Mouse (Mus musculus): ENCODE measurements at regions not wholly inside any gene's neighbourhood (a gene's known extent, or its start where the extent isn't known, plus 50 kb on each side); places are given as distances from the start of the nearest gene placed in this dataset.

DNA sequence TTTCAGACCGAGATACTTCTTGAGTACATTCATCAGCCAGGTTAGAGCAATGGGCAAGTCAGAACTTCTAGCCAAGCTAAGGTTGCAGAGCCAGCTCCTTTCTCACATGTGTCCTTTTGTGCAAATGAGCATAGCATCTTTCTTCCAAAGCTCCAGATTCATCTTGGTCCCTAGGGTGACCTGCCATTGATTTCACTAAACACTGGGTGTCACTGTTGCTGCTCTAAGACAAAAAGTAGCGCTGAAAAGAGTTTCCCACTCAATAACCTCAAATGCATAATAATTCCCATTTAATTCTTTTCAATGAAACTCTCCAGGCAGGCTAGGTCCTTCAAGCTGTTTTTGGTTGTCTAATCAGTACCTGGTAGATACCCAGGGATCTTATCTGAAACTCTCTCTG, 688.6 kb upstream of the BB014433 start:
- H3K9me3 ChIP-seq (replicated peaks), result no peaks in the 10 kb centered on the region
- 60% methylated on average over 2 of the region's 2 CpGs for WGBS
- H3K4me1 ChIP-seq, result no peaks in the 10 kb centered on the region
- no peak overlapping the region for H3K4me3 ChIP-seq
- no peak overlapping the region for H3K27ac ChIP-seq
- H3K27me3 ChIP-seq (ENCODE audit: low read depth, poor library complexity, severe bottlenecking), result no peaks in the 10 kb centered on the region
- DNase-seq (ENCODE audit: low spot score), result no peak
- H3K36me3 ChIP-seq, result no peaks in the 10 kb centered on the region

DNA sequence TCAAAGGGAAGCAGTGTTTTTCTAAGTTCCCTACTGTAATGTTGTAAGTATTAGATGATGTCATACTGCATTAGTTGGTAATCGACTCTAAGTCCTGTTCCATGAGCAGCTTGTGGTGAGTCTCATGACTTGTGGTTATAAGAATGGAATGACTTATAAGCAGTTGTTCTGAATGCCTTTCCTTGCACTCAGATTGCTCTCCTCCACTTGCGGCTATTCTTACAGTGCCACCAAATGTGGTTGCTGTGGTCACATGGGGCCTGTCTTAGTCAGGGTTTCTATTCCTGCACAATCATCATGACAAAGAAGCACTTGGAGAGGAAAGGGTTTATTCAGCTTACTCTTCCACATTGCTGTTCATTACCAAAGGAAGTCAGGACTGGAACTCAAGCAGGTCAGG, 685.4 kb upstream of the BB014433 start:
- WGBS, result 93% methylated on average over 2 of the region's 2 CpGs
- Histone ChIP-seq H3K27me3 (ENCODE audit: low read depth, poor library complexity, severe bottlenecking) (no peaks in the 10 kb centered on the region), H3K9me3 (replicated peaks) (no peaks in the 10 kb centered on the region), H3K27ac (no peak overlapping the region), H3K4me3 (no peak overlapping the region), H3K4me1 (no peaks in the 10 kb centered on the region), H3K36me3 (no peaks in the 10 kb centered on the region)
- no peak for DNase-seq (ENCODE audit: low spot score)

DNA sequence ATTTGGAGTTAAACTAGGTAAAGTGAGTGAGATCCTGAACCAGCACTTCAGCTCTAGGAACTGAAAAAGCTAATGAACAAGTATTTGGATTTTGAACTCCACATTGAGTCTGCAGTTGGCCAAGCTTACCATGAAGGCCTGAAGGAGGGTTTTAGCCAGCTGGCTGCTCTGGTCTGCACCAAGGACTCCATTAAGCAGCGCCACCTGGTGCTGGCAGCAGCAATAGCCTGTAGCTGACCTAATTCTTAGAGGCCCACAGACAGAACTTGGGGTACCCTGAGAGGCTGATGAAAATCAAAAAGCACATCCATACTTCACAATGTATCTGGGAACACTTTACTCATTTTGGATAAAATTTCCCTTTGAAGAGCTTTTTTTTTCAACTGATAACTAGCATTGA, 683.2 kb upstream of the BB014433 start:
- DNase-seq (ENCODE audit: low spot score), result peak; percentile 53
- no peaks in the 10 kb centered on the region for H3K36me3 ChIP-seq
- H3K9me3 ChIP-seq (replicated peaks), result no peaks in the 10 kb centered on the region
- no peaks in the 10 kb centered on the region for H3K27me3 ChIP-seq (ENCODE audit: low read depth, poor library complexity, severe bottlenecking)
- WGBS, result 3% methylated on average over 1 of the region's 1 CpGs
- H3K4me3 ChIP-seq, result no peak overlapping the region
- no peak overlapping the region for H3K27ac ChIP-seq
- H3K4me1 ChIP-seq, result no peaks in the 10 kb centered on the region

DNA sequence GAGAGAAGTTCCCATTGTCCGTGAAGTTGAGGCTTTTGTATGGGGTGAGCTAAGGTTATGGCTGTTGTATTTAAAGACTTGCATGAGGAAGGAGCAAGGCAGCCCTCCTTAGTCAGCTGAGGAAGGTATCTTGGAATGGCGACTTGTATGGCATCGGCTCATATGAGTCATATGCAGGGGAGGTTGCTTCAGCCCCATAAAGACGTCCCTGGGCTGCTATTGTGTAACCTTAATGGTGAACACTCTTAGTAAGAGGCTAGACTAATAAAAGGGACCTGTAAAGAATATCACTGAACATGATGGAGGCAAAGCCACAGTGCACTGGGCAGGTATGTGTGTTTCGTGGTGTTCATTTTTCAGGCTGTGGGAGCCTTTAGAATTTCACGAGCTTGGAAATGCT, 680.4 kb upstream of the BB014433 start:
- Histone ChIP-seq H3K4me3 (no peak overlapping the region), H3K27me3 (ENCODE audit: low read depth, poor library complexity, severe bottlenecking) (no peaks in the 10 kb centered on the region), H3K4me1 (no peaks in the 10 kb centered on the region), H3K9me3 (replicated peaks) (no peaks in the 10 kb centered on the region), H3K36me3 (no peaks in the 10 kb centered on the region), H3K27ac (no peak overlapping the region)
- 93% methylated on average over 6 of the region's 6 CpGs for WGBS
- DNase-seq (ENCODE audit: low spot score), result no peak
